Mouse (Mus musculus): ENCODE measurements around the gene Klhdc7b.

Gene Klhdc7b

DNA sequence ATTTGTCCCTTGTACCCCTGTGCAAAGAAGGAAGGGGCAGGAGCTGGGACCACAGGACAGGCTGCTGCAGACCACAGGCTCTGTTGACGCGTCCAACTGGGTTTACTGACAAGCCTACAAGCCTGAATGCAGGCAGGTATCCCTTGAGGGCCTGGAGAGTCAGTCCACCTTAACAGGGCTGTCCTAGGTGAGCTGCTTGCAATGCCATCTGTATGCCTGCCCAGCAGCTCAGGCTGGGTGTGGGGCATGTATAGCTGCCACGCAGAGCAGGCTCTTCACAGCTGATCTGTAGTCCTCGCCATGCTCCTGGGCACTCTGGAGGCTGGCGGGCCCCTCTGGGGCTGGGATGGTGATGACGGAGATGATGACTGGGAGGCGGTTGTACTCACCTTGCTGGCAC is at the start of gene Klhdc7b:
Gene Klhdc7b (plus strand): TSS at position 301 of the 400 bp plus-strand sequence.
- no peak for DNase-seq (ENCODE audit: low read depth, low spot score)

DNA sequence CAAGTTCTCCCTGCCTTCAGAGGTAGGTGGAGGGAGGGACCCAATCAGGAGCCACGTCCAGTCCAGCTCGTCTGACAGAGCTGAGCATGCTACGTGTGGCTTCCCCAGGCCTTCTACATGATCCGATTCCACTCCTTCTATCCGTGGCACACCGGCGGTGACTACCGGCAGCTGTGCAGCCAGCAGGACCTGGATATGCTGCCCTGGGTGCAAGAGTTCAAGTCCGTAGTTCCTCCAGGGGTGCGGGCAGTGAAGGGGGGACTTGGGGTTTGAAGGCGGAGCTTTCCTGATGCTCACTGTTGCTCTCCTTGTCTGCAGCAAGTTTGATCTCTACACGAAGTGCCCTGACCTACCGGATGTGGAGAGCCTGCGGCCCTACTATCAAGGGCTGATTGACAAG is 48.3 kb upstream of the Klhdc7b start:
- no peak for DNase-seq (ENCODE audit: low read depth, low spot score)

- DNase-seq (ENCODE audit: low read depth, low spot score), result no peak
Observed at GRCm38 (mm10) chr15:89339696-89340095, 45.0 kb upstream of the Klhdc7b start.

GRCm38 (mm10) chr15:89340136-89340535 is 44.6 kb upstream of the Klhdc7b start:
- DNase-seq (ENCODE audit: low read depth, low spot score), result no peak

GRCm38 (mm10) chr15:89341678-89342077 is 43.0 kb upstream of the Klhdc7b start:
- no peak for DNase-seq (ENCODE audit: low read depth, low spot score)

DNA sequence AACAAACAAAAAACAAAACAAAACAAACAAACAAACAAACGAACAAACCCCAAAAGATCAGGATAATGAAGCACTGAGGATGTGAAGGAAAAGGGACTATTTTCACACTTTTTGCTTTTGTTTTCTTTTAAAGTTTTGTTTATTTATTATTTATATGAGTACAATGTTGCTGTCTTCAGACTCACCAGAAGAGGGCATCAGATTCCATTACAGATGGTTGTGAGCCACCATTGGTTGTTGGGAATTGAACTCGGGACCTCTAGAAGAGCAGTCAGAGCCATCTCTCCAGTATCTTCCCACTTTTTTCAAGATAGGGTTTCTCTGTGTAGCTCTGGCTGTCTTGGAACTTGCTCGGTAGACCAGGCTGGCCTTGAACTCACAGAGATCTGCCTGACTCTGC is 41.4 kb upstream of the Klhdc7b start:
- peak; percentile 20 for DNase-seq (ENCODE audit: low read depth, low spot score)

- DNase-seq (ENCODE audit: low read depth, low spot score), result no peak
Observed at GRCm38 (mm10) chr15:89350447-89350846, 34.3 kb upstream of the Klhdc7b start.

- DNase-seq (ENCODE audit: low read depth, low spot score), result no peak
Observed at GRCm38 (mm10) chr15:89351302-89351701, 33.4 kb upstream of the Klhdc7b start.

- DNase-seq (ENCODE audit: low read depth, low spot score), result no peak
Observed at GRCm38 (mm10) chr15:89352054-89352453, 32.7 kb upstream of the Klhdc7b start.

DNA sequence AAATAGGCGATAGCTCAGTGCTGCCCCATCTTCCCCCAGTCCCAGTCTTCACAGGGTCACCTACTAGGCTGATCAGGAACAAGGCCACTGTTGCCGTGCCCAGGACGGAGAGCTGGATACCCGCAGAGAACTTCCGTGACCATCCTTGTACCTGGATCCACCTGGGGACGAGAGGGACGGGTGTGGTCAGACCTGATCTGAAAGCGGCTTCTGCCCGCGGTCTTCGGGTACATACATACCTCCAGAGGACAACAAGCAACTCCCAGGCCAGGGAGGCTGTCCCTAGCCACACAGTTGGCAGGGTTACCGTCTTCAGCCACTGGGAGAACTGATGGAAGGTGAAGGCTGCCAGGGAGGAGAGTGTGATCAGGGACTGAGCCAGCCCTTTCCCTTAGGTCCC is 31.9 kb upstream of the Klhdc7b start:
- DNase-seq (ENCODE audit: low read depth, low spot score), result no peak

DNA sequence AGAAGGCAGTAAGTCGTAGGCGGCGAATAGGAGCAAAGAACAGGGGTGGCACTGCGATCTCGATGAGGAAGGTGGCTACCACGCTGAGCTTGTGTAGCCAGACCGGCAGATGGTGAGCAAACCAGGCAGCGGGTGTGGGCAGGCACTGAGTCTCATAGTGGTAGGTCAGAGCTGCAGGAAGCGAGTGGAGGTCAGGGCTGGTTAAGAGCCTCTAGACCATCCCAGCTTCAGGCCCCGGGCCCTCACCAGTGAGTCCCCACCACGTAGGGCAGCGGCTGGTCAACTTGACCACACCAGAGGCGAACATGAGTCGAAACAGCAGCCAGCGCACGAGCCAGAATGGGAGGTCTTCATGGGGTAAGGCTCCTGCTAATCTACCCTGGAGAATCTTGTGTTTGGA is 30.9 kb upstream of the Klhdc7b start:
- DNase-seq (ENCODE audit: low read depth, low spot score), result no peak

GRCm38 (mm10) chr15:89354455-89354854 is 30.3 kb upstream of the Klhdc7b start:
- DNase-seq (ENCODE audit: low read depth, low spot score), result no peak

GRCm38 (mm10) chr15:89355241-89356187 is 29.2 kb upstream of the Klhdc7b start, which contains the start of the genes Lmf2 and Ncaph2:
Gene Lmf2 (minus strand): TSS chr15:89355659.
Gene Ncaph2 (plus strand): TSS chr15:89355719.
- peak; percentile 95 for DNase-seq (ENCODE audit: low read depth, low spot score)

GRCm38 (mm10) chr15:89356372-89356771 is 28.3 kb upstream of the Klhdc7b start:
- DNase-seq (ENCODE audit: low read depth, low spot score), result peak; percentile 99

DNA sequence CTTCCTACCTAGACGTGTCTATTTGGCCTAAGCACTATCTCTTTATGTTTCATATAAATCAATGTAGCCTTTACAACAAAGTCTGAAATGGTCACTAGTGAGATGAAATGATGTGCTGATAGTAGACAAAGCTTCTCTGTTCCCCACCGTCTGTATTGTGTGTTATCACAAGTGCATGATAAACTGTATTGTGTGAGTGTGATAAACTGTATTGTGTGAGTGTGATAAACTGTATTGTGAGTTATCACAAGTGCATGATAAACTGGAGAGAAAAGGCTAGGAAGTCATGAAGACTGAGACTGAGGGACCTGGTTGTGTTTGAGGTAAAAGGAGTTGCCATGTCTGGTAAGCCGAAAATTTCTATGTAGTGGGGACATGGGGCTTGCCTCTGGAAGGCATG is 25.9 kb upstream of the Klhdc7b start:
- no peak for DNase-seq (ENCODE audit: low read depth, low spot score)

- DNase-seq (ENCODE audit: low read depth, low spot score), result no peak
Observed at GRCm38 (mm10) chr15:89363051-89363450, 21.7 kb upstream of the Klhdc7b start.

DNA sequence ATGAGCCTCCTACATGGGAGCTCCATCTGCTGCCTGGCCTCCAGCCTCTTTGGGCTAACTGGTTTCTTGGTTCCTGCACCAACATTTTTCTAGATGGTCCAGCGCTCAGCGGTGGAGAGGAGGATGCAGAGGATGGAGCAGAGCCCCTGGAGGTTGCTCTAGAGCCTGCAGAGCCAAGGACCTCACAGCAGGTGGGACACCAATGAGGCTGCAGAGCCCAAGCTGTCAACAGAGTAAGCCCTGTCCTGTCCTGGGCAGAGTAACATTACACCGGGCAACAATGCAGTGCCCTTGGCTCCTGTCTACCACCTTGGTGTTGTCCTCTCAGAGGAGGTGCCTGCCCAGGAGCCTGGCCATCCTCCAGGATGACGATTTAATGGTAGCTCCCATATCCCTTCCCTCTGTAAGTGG is 19.6 kb upstream of the Klhdc7b start:
- DNase-seq (ENCODE audit: low read depth, low spot score), result no peak

DNA sequence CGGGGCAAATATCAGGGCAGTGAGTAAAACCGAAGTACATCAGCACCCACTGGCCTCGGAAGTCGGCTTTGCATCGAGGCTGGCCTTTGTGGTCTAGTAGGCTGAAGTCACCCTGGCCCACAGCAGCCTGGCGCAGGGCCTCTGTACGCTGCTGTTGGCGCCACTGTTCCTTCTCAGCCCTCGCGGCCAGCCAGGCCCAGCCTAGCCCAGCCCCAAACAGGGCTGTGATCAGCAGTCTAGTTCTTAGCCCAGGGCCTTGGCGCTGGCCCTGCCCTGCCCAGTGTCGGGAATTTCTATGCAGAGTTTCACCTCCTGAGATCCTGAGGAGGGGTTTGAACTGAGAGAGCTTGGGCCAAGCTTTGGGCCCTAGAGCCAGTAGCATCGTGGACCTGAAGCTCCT is 12.6 kb upstream of the Klhdc7b start:
- no peak for DNase-seq (ENCODE audit: low read depth, low spot score)

- DNase-seq (ENCODE audit: low read depth, low spot score), result no peak
Observed at GRCm38 (mm10) chr15:89372536-89372935, 12.2 kb upstream of the Klhdc7b start.

DNA sequence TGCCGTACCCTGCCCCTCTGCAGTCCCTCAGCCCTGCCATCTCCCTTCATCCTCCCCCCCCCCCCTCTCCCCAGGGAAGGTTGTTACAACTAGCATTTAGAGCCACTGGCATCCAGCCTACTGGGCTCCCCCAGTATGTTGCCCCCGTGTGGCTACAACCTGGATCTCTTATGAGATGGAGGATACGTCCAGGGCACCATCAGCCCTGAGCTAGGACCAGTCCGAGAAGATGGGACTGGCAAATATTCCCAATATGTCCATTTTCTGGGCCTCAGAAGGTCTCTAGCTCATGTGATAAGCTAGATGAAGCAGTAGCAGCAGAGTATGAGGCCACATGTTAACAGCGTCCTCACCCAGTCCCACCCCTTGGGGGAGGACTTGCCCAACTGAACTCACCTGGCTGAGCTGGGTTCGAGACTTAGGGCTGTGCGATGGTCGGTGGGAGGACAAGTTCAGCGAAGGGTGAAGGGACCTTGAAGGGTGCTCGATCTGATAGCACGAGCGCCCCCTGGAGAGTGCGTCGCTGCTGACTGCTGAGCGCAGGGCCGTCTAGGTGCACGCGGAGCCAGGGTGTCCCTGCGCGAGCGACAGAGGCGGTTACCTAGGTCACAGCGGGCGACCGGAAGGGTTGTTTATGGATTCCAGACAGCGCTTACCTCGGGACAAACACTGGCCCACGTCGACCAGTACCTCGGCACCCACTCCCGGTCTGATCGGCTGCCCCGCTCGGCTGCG is 11.5 kb upstream of the Klhdc7b start:
- peak; percentile 86 for DNase-seq (ENCODE audit: low read depth, low spot score)

DNA sequence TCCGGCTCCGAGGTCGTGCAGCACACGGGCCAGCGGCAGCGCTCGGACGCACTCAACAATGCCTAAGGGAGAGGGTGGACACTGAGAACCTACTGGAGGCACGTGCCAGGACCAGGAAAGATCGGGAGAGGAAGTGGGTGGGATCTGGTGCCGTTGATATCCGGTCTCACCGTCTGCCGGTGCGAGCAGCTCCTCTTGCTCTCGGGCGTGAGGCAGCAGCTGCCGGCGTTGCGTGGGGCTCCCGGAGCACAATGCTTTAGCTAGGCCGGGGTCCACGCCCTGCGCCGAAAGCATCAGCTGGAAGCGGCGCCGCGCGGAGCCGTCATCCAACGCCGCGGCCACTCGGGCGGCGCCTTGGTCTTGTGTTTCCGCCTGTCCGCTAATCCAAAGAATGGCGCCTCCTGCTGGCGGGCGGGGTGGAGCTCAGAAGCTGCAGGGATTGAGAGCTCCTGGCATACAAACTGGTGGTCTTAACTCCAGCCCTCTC is 10.9 kb upstream of the Klhdc7b start, which contains the start of gene Sco2:
Gene Sco2 (minus strand): TSS at position 85 of the 487 bp plus-strand sequence.
- peak; percentile 89 for DNase-seq (ENCODE audit: low read depth, low spot score)

GRCm38 (mm10) chr15:89374340-89374739 is 10.4 kb upstream of the Klhdc7b start:
- DNase-seq (ENCODE audit: low read depth, low spot score), result no peak
